Mouse (Mus musculus) c-Kit-positive CD71-negative TER-119-negative erythroid progenitor cells, embryonic 14.5 days (primary cell): ENCODE results near the gene Paqr9.
"Not testable (repeated sequence)": the region's sequence is repeated elsewhere in the genome, so short reads cannot be mapped to it uniquely, and the experiment has no call there.

Source experiments
- DNase-seq: peaks from one replicate; pipeline ENCODE4 v3.0.0-alpha.2; 2013; ENCODE audit warnings: low read depth

Paqr9 gene

DNA sequence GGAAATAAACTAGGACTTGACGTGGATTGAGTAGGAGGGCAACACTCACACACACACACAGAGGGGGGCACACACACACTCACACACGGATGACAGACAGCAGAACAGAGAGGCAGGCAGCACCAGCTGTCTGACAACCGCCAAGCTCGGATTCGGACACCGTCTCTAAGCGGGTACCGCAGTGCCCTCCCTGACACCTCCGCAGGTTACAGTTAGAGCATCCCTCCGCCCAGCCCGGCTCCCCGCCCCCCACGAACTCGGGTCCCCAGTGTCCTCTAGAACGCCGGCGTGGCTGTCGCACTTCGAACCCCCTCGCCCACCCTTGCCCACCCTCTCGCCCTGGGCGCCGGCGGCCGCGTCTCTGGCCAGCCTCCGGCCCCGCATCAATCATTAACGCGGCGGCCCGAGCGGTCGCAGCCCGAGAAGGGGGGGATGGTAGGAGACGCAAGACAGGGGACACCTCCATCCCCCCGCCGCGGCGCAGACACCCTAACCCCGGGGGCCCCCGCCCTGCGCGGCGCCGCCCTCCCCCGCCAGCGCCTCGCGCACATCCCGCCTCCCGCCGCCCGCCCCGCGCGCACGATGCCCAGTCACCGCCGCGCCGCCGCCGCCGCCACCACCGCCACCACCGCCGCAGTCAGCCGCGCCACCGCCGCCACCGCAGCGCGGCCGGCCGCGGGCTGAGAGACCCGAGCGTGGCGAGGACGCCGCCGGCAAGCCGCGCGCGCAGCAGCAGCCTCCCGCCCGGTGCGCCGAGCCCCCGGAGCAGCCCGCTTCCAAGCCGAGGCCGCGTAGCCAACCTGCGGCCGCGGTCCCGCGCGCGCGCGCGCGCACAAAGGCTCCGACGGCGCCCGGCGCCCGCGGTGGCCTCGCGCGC is at the start of gene Paqr9:
Gene Paqr9, plus strand, starts transcription at position 599 of the 877 bp plus-strand sequence.
- no peak for DNase-seq

DNA sequence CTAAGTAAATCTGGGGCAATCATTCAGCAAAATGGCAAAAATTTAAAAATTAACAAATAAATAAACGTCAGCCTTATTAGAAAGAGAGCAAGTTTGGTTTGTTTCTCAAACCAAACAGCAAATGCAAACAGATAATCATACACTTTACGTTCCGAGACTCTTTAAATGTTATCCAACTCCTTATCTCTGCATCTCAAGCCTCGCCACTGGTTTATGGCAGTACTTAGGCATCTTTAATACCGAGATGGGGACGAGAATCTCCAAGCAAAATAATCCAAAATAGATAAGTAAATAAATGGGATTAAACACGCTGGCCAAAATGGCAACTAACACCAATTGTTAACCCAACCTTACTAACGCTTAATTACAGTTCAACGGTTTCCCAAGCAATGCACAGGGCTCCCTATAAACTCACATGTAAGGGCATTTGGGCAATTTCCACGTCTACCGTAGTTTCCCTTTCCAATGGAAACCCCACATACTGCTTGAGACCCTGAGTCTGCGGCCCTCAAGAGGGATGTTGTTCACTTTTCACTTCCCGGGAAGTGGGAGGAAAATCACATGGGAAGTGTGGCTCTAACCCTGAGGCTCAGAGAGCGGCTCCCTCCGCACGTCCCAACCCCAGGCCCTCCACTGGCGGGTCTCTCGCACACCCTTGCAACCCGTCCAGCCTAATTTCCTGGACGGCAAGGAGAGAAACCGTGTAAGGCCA is 48.6 kb upstream of the Paqr9 start:
- DNase-seq = no peak

DNA sequence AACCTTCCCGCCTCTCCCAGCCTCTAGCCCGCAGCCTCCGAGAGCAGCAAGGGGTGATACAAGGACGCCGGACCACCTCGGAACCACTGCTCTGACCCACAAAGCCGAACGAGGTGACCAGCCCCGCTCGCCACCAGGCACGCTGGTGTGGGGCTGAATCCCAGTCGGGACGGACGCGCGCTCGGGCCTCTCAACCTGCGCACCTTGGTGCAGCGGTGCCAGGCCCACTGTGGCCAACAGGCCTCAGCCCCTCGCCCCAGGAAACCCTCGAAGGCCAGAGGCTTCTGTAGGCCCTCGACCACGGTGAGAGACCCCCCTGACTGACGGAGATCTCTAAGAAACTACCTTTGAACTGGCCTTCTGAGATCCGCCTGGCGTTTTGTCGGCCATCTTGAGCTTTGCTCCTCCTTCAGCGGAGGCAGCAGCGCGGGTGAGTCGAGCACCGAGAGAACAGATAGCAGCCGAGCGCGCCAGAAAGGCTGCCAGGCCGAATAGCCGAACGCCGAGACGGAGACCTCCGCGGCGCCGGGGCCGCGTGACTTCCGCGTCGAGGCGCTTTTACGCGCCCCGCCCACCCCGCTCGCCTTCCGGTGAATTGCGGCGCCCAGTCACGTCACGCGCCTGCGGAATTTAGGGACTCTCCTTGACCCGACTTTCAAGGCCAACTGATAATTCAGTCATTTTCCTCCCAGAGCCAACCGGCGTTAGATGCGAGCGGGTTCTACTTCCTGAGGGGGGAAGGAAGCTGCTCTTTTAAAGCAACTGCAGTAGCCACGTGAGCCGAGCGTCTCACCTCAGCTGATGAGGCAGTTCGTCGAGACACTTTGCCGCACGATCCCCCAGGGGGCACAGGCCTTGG is 47.8 kb upstream of the Paqr9 start, which contains the start of gene U2surp:
Gene U2surp, minus strand, starts transcription at position 525 of the 859 bp plus-strand sequence.
- DNase-seq = peak; percentile 86

DNA sequence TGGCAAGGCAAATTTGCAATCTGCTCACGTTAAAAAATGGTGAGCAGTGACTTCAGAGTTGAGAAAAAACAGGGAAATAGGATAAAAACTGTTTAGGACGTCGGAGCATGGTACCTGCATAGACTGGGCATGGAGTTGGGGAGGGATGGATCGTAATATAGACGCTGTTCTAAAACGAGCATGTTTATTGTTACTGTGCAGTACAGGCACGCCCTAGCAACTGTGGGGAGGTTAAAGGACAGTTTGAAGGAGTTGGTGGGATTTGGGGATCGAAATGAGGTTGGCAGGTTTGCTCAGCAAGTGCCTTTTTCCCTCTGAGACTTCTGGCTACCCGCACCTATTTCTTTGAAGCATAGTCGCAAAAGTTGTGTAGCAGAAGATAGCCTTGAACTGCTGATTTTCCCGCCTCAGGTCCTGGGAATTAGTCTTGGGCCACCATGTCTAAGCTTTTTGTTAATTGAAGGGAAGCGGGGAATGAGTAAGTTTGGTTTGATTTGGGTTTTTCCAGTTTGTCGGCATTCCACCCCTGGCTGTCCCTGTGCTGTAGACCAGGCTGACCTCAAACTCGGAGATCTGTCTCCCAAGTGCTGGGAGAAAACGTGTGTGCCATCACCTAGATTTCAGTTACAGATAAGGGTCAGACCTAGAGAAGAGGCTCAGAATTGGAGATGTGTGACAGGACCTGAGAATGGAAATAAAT is 47.0 kb upstream of the Paqr9 start:
- DNase-seq = no peak

DNA sequence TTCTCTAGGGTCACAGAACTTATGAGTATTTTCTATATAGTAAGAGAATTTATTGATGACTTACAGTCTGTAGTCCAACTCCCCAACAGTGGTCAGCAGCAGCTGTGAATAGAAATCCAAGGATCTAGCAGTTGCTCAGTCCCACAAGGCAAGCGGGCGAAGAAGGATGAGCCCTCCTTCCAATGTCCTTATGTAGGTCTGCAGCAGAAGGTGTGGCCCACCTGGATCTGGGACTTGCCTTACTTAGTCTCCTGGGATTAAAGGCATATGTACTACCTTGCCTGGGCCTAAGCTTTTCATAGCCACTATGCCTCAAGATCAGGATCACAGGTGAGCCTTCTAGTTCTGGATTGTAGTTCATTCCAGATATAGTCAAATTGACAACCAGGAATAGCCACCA is 45.7 kb upstream of the Paqr9 start:
- no peak for DNase-seq

DNA sequence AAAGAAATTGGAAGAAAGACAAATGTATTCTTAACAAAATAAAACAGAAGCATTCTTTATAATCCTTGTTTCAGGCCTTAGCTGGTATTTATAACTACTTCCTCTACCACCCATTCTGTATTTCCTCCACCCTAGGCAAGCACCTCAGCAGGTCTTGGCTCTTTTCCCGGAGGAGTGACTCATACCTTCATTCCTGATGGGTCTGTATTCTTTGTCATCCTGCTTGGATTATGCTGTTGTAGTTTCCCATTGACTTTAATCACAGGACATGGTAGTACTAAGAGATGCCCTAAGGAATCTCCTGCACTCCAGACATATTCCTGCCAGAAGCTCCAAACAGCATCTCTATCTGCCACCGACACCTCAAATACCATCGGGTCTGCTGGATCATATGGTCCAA is 45.1 kb upstream of the Paqr9 start:
- DNase-seq = not testable (repeated sequence)

DNA sequence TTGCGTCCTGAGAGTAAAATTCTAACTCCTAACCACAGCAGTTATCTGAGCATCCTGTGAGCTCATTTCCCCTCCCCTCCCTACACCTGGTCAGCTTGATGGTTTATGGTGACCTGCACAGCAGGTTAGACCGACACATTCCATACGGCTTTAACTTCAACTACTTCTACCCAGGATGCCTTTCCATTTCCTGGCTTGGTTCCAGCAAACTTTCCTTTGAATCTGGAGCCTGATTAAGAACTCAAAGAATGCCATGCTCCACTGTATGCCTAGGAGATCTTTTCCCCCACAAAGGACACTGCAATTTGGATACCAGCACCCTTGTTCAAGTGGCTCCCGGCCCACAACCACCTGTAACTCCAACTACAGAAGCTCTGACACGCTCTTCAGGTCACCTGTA is 38.9 kb upstream of the Paqr9 start:
- DNase-seq = no peak

DNA sequence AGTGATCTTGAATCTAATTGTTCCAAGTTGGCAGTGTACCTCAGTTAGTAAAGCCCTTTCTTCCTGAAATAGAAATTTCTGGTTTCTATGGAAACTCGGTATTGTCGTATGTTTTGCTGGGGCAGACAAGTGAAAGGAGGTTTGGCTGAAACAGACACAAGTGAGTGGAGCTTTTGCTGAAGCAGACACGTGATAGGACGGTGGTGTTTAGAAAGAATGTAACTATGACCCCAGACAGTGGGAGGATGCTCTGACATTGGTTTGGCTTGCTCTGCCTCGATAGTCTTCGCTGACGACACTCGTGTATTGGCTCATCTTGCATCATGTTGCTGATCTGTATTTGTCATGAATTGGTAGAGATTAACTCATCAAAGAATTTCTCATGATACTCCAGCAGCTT is 38.4 kb upstream of the Paqr9 start:
- DNase-seq = no peak

DNA sequence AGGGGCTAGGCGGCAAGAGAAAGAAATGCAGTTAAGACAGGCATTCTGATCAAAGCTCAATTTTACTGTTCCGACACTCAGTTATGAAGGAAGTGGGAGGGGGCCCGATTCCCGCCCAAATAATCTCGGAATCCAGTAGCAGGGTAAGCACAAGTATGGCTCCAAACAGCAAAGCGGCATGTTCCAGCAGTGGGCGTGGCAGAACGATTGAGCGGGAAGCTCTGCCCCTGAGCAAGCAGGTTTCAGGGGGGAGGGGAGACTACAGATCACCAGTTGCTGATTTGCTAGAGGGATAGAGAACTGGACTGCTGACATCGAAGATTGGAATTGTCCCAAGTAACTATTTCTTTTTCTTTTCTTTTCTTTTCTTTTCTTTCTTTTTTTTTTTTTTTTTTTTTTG is 37.9 kb upstream of the Paqr9 start:
- no peak for DNase-seq

DNA sequence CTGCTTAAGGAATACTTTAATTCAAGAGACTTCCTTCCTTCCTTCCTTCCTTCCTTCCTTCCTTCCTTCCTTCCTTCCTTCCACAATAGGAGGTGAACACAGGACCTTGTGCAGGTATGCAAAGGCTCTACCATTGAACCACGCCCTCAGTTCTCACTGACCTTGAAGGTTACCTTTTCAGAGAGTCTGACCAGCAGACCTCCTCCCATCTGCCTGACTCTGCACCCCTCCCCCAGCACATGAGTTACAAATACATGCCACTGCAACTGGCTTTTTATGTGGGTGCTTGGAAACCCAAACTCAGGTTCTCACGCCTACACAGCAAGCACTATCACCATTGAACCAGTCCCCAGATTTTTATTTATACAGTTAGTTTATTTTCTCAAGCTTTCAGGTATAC is 36.9 kb upstream of the Paqr9 start:
- no peak for DNase-seq

DNA sequence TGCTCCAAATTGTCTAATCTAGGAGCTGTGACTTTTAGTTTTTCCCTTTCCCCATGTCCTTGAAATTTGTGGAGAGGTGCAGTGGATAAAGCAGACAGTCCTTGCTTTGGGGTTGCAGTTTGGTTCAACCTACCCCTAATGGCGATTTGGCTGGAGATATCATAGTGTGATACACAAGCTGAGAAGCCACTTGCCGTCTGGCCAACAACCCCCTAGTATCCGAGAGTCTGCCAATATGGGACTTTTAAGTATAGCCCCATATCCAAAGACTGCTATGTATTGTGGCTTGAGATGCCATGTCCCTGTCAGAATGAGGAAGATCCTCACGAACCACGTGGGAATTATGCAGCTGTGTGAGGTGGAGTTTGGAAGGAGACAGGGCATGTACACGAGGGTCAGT is 34.1 kb upstream of the Paqr9 start:
- no peak for DNase-seq

DNA sequence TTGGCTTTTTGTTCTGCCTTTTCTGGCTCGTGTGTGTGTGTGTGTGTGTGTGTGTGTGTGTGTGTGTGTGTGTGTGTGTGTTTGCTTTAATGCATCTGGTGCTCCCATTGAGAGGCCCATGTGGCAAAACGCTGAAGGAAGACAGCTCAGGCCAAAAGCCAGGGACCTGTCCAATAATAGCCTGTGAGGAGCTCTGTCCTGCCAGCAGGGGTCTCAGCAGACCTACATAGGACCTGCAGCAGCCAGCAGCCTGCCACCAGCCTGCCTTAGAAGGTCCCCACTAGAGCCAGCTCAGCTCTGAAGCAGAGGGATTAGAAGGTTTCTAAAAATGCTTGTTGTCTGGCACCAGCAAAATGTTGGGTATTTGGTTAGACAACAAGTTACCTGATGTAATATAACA is 33.5 kb upstream of the Paqr9 start:
- DNase-seq = no peak

DNA sequence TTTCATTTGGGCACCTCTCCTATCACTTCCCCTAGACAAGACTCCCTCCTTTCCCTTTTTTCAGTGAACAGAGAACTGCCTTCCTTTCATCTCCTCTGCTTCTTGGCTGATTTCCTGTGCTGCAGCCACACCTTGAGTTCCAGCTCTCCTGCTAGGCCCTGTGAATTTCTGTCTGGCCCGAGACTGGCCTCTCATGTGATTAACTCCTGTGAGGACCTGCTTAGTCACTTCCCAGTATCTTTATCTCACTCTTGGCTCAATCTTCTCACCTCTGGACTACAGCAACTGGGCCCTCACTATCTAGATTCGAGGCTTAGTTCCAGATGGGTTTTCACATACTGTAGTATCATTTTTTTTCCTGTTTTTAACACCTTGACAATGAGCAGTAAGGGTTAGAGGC is 31.8 kb upstream of the Paqr9 start:
- no peak for DNase-seq

DNA sequence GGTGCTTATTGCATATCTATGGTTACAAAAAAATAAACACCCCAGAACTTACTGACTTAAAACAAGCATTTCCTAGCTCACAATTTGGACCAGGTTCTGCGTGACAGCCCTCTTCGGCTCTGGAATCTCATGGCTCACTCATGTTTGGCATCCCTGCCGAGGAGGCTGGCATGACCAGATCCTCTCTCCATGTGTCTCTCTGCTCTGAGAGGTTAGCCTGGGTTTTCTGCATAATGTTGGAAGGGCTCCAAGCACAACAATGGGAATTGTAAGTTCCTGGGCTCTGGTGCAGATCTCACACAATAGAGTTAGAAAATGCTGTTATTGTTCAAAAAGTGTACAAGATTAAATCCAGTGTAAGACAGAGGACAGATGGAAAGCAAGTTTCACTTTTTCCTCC is 28.3 kb upstream of the Paqr9 start:
- DNase-seq = no peak

DNA sequence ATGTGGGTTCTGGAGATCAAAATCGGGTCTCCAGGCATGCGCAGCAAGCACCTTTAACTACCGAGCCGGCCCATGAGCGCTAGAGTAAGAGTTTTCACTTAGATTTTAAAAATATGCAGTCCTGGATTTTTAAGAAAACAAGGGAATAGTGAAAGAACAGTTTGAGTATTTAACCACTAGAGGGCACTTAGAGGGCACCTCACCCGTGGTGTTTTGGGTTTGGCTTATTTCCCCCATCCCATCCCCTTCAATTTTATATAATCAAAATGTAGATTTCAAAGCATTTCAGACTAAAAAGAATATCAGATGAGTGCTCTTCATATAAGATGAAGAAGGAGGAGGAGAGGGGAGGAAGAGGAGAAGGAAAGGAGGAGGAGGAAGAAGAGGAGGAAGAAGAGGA is 25.6 kb upstream of the Paqr9 start:
- no peak for DNase-seq

DNA sequence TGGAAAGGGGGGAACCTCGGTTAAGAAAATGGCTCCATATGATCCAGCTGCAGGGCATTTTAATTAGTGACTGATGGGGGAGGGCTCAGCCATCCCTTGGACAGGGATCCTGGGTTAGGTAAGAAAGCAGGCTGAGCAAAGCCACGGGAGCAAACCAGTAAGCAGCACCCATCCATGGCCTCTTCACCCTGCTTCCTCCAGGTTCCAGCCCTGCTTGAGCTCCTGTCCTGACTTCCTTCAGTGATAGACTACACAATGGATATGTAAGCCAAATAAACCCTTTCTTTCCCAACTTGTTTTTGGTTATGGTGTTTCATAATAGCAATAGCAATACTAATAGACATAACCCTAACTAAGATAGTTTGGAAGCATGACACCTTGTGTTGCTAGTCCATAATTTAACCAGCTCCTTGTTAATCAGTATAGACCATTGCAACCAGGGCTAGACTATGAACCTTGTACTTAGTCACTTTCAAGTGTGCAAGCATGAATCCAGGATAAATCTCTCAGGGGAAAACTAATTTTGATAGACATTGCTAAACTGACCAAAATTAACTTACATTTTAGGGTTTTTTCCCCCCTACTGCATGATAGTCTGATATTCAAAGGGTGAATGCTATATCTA is 20.2 kb upstream of the Paqr9 start:
- no peak for DNase-seq

DNA sequence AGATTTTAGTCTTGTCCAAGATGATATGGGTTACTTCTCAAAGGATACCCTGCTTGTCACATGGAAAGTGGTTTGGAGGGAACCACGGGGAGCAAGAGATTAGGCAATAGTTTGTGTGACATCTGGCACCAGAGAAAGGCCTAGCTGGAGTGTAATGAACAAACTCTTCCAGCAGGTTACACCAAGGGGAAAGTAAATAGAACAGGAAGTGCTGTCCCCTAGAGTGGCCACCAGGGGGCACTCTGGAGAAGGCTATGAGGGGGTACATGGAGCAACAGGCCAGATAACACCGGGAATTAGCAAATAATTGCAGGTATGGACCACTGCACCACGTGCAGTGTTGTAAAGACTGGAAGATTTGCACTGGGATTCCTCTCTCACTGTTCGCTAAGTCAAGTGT is 19.0 kb upstream of the Paqr9 start:
- peak; percentile 48 for DNase-seq

DNA sequence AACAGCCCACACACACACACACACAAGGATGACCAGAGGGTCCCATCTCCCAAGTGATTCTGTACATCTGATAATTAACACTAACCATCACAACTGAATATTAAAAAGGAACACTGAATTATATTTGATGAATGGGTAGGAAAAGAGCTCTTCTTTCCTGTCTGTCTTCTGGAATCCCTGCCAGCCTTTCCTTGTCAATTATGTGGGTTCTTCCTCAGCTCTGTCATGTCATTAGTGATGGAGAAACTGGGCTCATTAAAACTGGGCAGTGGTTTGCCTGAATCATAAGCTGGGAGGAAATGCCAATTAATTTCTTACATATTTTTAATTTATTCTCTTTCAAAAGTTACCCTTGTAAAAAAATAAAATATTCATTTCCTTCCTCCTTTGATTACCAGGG is 18.2 kb upstream of the Paqr9 start:
- no peak for DNase-seq

DNA sequence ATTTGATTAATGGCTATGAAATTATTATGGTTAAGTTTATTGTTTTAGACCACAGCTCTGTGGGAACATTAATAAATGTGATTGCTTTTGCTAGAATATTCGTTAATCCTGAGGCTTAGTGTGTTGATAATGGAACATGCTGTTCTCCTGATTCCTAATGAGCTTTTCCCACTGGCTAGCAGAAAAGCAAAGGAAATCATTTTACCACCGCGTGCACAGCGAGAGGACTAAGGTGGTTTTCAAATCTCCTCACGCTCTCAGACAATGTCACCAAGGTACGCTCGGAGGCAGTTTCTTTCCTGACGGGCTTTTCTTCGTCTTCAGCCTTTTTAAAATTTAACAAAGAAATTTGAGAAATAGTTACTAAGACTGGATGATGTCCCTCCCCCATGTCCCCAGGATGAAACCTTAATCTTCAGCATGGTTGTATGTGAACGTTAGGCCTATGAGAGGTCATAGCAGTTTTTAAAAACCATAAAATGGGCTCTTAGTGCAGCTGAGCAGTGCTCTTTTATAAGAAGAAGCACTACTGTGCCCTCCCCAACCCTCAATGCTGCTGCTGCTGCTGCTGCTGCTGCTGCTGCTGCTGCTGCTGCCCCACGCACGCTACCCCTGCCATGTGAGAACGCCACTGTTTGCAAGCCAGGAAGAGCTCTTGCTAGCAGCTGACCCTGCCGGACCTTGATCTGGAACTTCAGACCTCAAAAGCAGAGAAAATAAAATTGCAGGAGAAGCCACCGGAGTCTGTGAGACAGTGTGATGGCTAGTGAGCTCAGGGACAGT is 17.6 kb upstream of the Paqr9 start:
- no peak for DNase-seq

DNA sequence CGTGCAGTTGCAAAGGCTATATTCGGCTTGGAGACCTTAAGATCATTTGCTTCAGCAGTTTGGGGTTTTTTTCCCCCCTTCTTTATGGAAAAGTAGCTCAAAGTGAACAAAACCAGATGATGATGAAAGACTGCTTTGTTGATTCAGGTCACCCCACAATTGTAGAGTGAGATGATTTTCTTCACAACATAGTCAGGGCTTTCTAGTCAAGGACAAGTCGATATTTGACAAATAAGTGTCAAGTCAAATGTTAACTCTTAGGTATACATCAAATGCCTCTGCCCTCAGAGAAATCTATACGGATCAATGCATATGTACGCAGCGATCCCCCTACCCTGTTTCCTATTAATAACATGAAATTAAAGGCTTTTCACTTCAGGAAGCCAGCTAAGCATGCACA is 17.0 kb upstream of the Paqr9 start:
- no peak for DNase-seq

DNA sequence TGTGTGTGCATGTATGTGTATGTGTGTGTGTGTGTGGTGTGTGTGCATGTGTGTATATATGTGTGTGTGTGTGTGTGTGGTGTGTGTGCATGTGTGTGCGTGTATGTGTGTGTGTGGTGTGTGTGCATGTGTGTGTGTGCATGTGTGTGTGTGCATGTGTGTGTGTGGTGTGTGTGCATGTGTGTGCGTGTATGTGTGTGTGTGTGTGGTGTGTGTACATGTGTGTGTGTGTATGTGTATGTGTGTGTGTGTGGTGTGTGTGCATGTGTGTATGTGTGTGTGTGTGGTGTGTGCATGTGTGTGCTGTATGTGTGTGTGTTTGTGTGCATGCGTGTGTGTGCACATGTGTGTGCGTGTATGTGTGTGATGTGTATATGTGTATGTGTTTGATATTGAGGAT is 14.9 kb upstream of the Paqr9 start:
- no peak for DNase-seq
